Mouse (Mus musculus): ENCODE measurements around the gene Wnt5b. TPM values are rescaled to one million over a fixed set of nuclear protein-coding genes. Genes with fewer than 3 reads are reported as not detected.

Wnt5b gene
- under 1 TPM in 1 of 2 experiments, not detected in 1; 0.20 TPM for polyA plus RNA-seq (2017; shearing (Covaris generic))

DNA sequence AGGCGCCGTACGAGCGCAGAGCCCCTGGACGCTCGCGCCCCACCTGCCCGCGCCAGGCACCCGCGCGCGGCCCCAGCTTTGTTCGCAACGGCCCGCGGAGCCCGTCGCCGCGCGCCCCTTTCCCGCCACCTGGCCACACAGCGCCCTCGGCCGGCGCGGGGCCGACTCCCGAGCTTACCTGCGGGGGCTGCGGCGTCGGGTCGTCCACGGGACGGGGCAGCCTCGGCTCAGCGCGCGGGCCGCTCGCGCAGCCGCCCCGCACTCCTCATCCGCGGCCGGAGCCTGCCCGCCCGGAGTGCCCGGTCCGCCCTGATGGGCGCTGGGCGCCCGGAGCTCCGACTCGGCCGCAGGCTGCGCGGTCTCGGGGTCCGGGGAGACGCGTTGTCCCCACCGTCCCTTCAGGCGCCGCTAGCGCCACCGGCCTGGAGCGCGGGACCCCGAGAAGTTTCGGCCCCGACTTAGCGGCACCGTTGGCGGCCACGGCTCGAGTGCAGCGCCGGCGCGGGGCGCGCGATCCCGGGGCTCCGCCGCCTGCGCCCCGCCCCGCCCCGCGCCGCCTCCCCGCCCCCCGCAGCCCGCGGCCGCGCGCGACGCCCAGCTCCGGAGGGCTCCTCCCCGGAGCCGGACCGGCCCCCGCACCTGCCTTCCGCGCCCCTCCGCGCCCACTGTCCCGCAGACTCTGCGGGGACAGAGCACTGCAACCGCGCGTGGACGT is at the start of gene Wnt5b:
Wnt5b (minus strand) TSS at position 545 of the 715 bp plus-strand sequence.

DNA sequence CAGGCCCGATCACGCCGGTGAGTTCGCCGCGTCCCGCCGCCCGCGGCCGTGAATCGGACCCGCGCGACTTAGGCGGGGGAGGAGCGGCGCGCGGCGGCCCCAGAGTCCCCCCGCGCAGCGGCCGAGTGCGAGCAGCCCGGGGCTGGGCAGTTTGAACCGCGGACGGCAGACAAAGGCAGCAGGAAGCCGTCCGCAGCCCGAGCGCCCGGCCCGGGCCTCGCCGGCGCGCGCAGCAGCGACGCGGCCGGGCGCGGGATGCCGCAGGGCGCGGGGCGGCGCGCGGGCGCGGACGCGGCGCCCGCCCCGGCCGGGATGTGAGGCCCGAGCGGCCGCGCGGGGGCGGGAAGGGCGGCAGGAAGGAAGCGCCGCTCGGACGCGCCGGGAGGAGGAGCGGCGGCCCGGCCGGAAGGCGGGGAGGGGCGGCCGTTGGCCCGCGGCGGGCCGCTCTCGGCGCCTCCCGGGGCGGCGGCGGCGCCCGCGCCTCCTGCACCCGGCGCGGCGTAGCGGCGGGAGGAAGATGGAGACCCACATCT is 64.7 kb downstream of the Wnt5b start, which contains the start of gene Fbxl14:
Fbxl14 (plus strand) TSS at position 326 of the 533 bp plus-strand sequence.

DNA sequence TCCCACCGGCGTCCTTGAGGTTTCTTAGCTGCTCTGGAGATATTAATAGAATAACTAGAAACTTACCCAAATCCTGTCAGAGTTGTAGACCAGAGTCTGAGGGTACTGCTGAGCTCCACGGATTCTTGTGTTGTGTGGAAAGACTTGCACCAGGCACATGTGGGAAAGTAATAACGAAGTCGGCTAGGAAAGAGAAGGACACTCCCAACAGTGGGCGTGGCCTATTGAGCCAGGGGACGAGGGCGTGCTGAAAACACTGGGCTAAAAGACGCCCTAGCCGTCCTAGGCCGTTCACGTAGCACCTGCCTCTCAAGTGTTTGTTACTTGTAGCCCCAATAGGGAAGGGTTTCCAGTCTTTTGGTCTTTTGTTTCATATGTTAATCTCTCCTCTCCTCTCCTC is 126.8 kb downstream of the Wnt5b start, which contains the start of gene Adipor2:
Adipor2 (minus strand) TSS at position 351 of the 400 bp plus-strand sequence.

Other genes with a start within 250 kb of the Wnt5b start
- gene Lrtm2, start 213.6 kb downstream of the Wnt5b start, polyA plus RNA-seq (2017; shearing (Covaris generic)), result under 1 TPM in 1 of 2 experiments, not detected in 1; 0.58 TPM
- 10 to 100 TPM; 20.8 to 22.4 TPM for gene Adipor2, start 126.6 kb downstream of the Wnt5b start, polyA plus RNA-seq (2017; shearing (Covaris generic))
- 10 to 100 TPM; 70.0 to 85.1 TPM for gene Fbxl14, start 64.7 kb downstream of the Wnt5b start, polyA plus RNA-seq (2017; shearing (Covaris generic))